Mouse (Mus musculus) B cell, adult 62 days (primary cell): ENCODE data around the gene Clec4a3. TPM values are rescaled to one million over a fixed set of nuclear protein-coding genes. Genes with fewer than 3 reads are reported as not detected.

Experiments used
- total RNA-seq: library from RNA; stranded (reverse); gene quantifications from 4 replicates; pipeline ENCODE4 v1.2.4, GENCODE M21; 2023

Clec4a3 gene
- total RNA-seq = 2.6 to 6.2 TPM (median 5.0 TPM) in 4 replicates

DNA sequence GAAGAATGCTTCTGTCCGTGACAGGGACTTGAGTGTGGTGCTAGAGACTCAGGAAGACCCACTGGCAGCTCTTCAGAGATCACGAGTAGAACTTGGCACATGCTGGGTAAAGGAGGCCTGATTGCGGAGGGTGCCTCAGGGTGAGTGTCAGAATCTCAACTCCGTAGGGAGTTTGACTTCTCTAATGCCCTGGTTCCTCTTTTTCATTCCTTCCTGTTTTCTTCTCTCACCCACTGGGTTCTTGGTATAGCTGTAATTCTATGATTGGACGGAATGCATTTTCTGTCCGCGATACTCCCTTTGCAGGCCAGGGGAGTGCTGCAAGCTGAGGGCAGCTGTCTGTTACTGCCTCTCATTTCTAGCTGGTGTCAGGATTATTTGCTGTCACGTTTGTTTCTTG lies at the start of gene Clec4a3:
Clec4a3 (plus strand) TSS at position 115 of the 400 bp plus-strand sequence.

DNA sequence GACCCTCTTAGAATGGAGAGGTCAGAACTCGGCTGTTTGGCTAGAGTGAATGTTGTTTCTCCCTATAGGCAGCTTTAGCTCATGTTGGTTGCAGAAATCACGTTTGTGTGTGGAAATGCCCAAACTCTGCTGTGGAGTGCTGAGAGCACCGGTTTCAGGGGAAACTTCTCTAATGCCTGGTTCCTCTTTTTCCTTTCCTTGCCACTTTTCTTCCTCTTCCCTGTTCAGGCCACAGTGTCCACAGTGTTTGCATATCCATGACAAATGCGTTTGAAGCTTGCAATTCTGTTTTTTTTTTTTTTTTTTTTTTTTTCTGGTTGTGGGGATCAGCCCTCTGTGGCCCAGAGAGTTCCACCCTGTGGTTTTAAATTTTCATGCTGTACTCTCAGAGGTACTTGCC lies 30.9 kb upstream of the Clec4a3 start, which contains the start of gene Clec4a1:
Clec4a1 (plus strand) TSS at position 398 of the 400 bp plus-strand sequence.

DNA sequence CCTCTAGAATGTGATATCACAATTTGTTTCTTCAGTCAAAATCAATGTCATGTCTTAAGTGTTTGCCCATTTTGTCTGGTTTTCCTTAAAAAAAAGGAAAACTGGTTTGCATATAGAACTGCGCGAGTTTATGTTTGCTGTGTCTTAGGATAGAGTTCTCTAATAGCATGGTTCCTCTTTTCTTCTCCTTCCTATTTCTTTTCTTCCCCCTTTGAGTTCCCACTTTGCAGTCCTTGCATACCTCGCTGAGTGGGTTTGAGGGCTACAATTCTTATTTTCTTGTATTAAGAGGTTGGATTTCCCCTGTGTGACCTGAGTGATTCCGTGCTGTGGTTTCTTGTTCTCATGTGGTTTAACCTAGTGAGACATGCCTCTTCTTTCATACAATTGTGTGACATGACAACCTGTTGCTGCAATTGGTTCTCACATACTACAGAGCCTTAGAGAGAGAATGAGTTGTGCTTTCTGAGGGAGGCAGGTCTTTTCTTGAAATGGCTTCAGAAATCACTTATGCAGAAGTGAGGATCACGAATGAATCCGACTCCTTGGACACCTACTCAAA lies 37.6 kb downstream of the Clec4a3 start, which contains the start of gene Clec4a4:
Clec4a4 (plus strand) TSS at position 492 of the 562 bp plus-strand sequence.

Other genes with a start within 250 kb of the Clec4a3 start
- not detected in 4 replicates for gene Nanog, start 245.0 kb upstream of the Clec4a3 start, total RNA-seq
- gene Slc2a3, start 150.9 kb upstream of the Clec4a3 start, total RNA-seq = 45.2 to 48.3 TPM (median 46.5 TPM) in 4 replicates
- gene Foxj2, start 132.6 kb upstream of the Clec4a3 start, total RNA-seq = 53.6 to 58.7 TPM (median 57.0 TPM) in 4 replicates
- gene C3ar1, start 96.4 kb upstream of the Clec4a3 start, total RNA-seq = not detected in 4 replicates
- gene Necap1, start 78.0 kb upstream of the Clec4a3 start, total RNA-seq = 98.1 to 106 TPM (median 104 TPM) in 4 replicates
- gene Clec4a1, start 30.7 kb upstream of the Clec4a3 start, total RNA-seq = 0.47 to 1.5 TPM (median 1.2 TPM) in 4 replicates
- gene Clec4a4, start 37.9 kb downstream of the Clec4a3 start, total RNA-seq = not detected in 4 replicates
- gene Clec4b1, start 97.4 kb downstream of the Clec4a3 start, total RNA-seq = not detected in 4 replicates
- gene Clec4a2, start 153.9 kb downstream of the Clec4a3 start, total RNA-seq = 1.5 to 3.7 TPM (median 1.9 TPM) in 4 replicates
- not detected in 4 replicates for gene Clec4b2, start 220.4 kb downstream of the Clec4a3 start, total RNA-seq